Mouse (Mus musculus) WW6 (cell line): Measurements from ENCODE around the gene Jade3.

Experiments used
- DNase-seq: peaks from one replicate; pipeline ENCODE4 v3.0.0-alpha.2; 2013; ENCODE audit warnings: low read depth, low spot score

Jade3 gene

GRCm38 (mm10) chrX:20548011-20548879 is 122.8 kb downstream of the Jade3 start:
- no peak for DNase-seq

GRCm38 (mm10) chrX:20548880-20549440 is 123.5 kb downstream of the Jade3 start:
- DNase-seq, result no peak

- no peak for DNase-seq
These were observed 124.0 kb downstream of the Jade3 start, which contains the start of gene Rgn for GRCm38 (mm10) chrX:20549532-20549931. Gene Rgn (plus strand): TSS chrX:20549787.

- no peak for DNase-seq
These were observed 126.7 kb downstream of the Jade3 start for GRCm38 (mm10) chrX:20552199-20552598.

- no peak for DNase-seq
These were observed 136.4 kb downstream of the Jade3 start for GRCm38 (mm10) chrX:20561846-20562245.

GRCm38 (mm10) chrX:20563941-20564340 is 138.5 kb downstream of the Jade3 start:
- no peak for DNase-seq
